Mouse (Mus musculus) liver, adult (tissue): Measurements from ENCODE around the gene Eid1.
A peak's percentile ranks its signal among the peaks of the same experiment; 100 is the strongest.

ENCODE experiments used
- GATA4 ChIP-seq: IDR thresholded peaks from 2 replicates; pipeline ENCODE4 v1.6.1; 2014; ENCODE audit warnings: mild to moderate bottlenecking, low read length; ENCODE audit not compliant: insufficient replicate concordance

Gene Eid1

GRCm38 (mm10) chr2:125662517-125662916, 10.4 kb upstream of the Eid1 start:
- TF ChIP-seq GATA4 = no peak

GRCm38 (mm10) chr2:125665213-125665612, 7.7 kb upstream of the Eid1 start:
- no peak for TF ChIP-seq GATA4

GRCm38 (mm10) chr2:125665909-125666308, 7.0 kb upstream of the Eid1 start:
- no peak for TF ChIP-seq GATA4

GRCm38 (mm10) chr2:125666668-125667067, 6.2 kb upstream of the Eid1 start:
- TF ChIP-seq GATA4 = no peak

- TF ChIP-seq GATA4 = no peak
Measured at GRCm38 (mm10) chr2:125667184-125667583, 5.7 kb upstream of the Eid1 start.

- TF ChIP-seq GATA4 = no peak
Measured at GRCm38 (mm10) chr2:125667721-125668120, 5.2 kb upstream of the Eid1 start.

- TF ChIP-seq GATA4 = no peak
Measured at GRCm38 (mm10) chr2:125670846-125671245, 2.0 kb upstream of the Eid1 start.

GRCm38 (mm10) chr2:125672568-125672956, 333 bp upstream of the Eid1 start:
- no peak for TF ChIP-seq GATA4

- TF ChIP-seq GATA4 = peak; percentile 32; the same call in 1 of the 2 replicates
Measured at GRCm38 (mm10) chr2:125681811-125682210, 8.9 kb downstream of the Eid1 start.

GRCm38 (mm10) chr2:125683895-125684294, 11.0 kb downstream of the Eid1 start:
- no peak for TF ChIP-seq GATA4

- TF ChIP-seq GATA4 = no peak
Measured at GRCm38 (mm10) chr2:125684559-125685440, 11.9 kb downstream of the Eid1 start.

- no peak for TF ChIP-seq GATA4
Measured at GRCm38 (mm10) chr2:125685441-125686150, 12.7 kb downstream of the Eid1 start.

GRCm38 (mm10) chr2:125692010-125692409, 19.1 kb downstream of the Eid1 start:
- no peak for TF ChIP-seq GATA4

- TF ChIP-seq GATA4 = no peak
Measured at GRCm38 (mm10) chr2:125694798-125695197, 21.9 kb downstream of the Eid1 start.

GRCm38 (mm10) chr2:125696219-125696618, 23.3 kb downstream of the Eid1 start:
- TF ChIP-seq GATA4 = no peak

- TF ChIP-seq GATA4 = no peak
Measured at GRCm38 (mm10) chr2:125701606-125702005, 28.7 kb downstream of the Eid1 start.
